Mouse (Mus musculus) hindbrain, embryonic 12.5 days (tissue): ENCODE data around the gene 9330182L06Rik. TPM values are rescaled to one million over a fixed set of nuclear protein-coding genes. Genes with fewer than 3 reads are reported as not detected.

Experiments
- ATAC-seq: fragments of 200-750 bp; cut with Nextera tagmentation; 2 replicates; pipeline ENCODE4 v1.8.0; 2017; ENCODE audit warnings: moderate TSS enrichment; ENCODE audit not compliant: low FRiP score
- H3K27ac ChIP-seq: fragments of 300-500 bp; sonication (generic); 2 replicates; pipeline ENCODE4 v1.5.1; 2016; ENCODE audit warnings: mild to moderate bottlenecking
- H3K27me3 ChIP-seq: fragments of 300-500 bp; sonication (generic); 2 replicates; pipeline ENCODE4 v1.6.1; 2016; ENCODE audit warnings: mild to moderate bottlenecking
- H3K36me3 ChIP-seq: fragments of 300-500 bp; sonication (generic); 2 replicates; pipeline ENCODE4 v1.6.1; 2016; ENCODE audit warnings: mild to moderate bottlenecking
- H3K4me1 ChIP-seq: fragments of 300-500 bp; sonication (generic); 2 replicates; pipeline ENCODE4 v1.6.1; 2016
- H3K4me2 ChIP-seq: fragments of 300-500 bp; sonication (generic); replicated peaks from 2 replicates; pipeline ENCODE4 v1.6.1; 2016; ENCODE audit warnings: mild to moderate bottlenecking
- H3K4me3 ChIP-seq: fragments of 300-500 bp; sonication (generic); 2 replicates; pipeline ENCODE4 v1.5.1; 2016; ENCODE audit warnings: mild to moderate bottlenecking
- H3K9ac ChIP-seq: fragments of 300-500 bp; sonication (generic); 2 replicates; pipeline ENCODE4 v1.6.1; 2016; ENCODE audit warnings: mild to moderate bottlenecking, moderate library complexity
- H3K9me3 ChIP-seq: fragments of 300-500 bp; sonication (generic); replicated peaks from 2 replicates; pipeline ENCODE4 v1.6.1; 2016; ENCODE audit warnings: mild to moderate bottlenecking
- WGBS: fragments of 180-500 bp; shearing (Covaris S2); methylation state at CpG from one replicate; pipeline ENCODE4 v1.1.7; 2016; 5-methylcytosine and 5-hydroxymethylcytosine counted together
- polyA plus RNA-seq: library from polyadenylated mRNA; unstranded; fragments of >200 nt; fragmentation: Nextera tagmentation; extraction: Ambion mirVana; gene quantifications from 2 replicates; pipeline ENCODE4 v1.2.1, GENCODE M21; 2016

The 9330182L06Rik gene
- polyA plus RNA-seq, 1 experiment from 2014 or later = 12.4 TPM

DNA sequence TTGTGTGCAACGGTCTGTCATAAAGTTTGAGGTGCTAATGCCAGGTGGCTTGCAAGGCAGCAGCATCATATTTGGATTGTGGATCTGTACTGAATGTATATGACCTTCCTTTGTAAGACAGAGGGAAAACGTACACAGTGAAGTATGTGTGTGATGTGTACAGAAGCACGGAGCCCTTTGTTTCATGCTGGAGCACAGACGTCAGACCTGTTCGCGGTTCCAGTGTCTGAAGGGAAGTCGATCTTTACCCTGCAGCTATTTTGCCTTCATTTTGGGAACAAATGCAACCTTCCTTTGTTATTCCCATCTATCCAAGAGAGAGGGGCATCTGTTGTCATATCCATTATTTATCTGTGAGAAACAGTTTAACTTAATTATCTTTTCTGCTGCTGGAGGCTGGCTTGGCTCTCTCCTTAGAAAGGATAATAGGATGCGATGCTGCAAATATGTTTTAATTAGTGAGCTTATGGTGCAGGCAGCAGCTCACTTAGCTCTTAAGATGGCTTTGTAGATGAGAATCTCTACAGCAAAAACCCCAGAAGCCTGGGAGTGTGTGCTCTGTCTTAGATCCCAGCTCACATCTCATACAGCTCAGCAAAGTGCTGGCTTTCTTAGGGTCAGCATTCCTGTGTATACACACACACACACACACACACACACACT is 73.7 kb downstream of the 9330182L06Rik start:
- Histone ChIP-seq H3K27ac (peak overlapping the region; percentile 91), H3K4me2 (peak overlapping the region; percentile 12; the same call in 1 of the 2 replicates), H3K4me3 (no peak overlapping the region), H3K9ac (0 out of 2 replicates have a peak overlapping the region, but pooled peaks have one; percentile 3), H3K9me3 (no peaks in the 10 kb centered on the region), H3K4me1 (peaks cover 15% of the 10 kb centered on the region), H3K36me3 (no peaks in the 10 kb centered on the region), H3K27me3 (no peaks in the 10 kb centered on the region)
- WGBS = 55% methylated on average over 8 of the region's 8 CpGs
- ATAC-seq = peak; percentile 86

DNA sequence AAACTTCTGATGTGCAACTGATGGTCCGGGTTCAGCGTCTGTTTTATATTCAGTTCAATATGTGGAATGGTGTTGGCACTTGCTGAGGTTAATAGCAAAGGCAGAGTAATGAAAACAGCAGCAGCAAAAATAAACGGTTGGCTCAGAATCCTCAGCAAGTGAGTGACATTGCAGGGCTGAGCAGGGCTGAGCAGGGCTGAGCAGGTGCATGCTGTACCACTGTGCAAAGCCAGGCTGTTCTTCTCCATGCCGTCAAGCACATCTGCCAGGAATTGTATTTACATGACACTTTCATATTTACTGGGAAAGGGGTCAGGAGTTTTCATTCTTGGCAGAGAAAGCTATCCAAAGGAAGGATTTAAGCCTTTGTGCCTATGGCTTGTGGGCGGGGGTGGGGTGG is 78.7 kb downstream of the 9330182L06Rik start:
- no peak overlapping the region for H3K9ac ChIP-seq
- H3K27ac ChIP-seq = peak overlapping the region; percentile 71
- no peak overlapping the region for H3K4me2 ChIP-seq
- no peak overlapping the region for H3K4me3 ChIP-seq
- H3K27me3 ChIP-seq = no peaks in the 10 kb centered on the region
- peak; percentile 69 for ATAC-seq
- 56% methylated on average over 5 of the region's 5 CpGs for WGBS
- no peaks in the 10 kb centered on the region for H3K9me3 ChIP-seq
- H3K4me1 ChIP-seq = peaks cover 16% of the 10 kb centered on the region
- H3K36me3 ChIP-seq = no peaks in the 10 kb centered on the region

GRCm38 (mm10) chr5:9345038-9345617 is 79.2 kb downstream of the 9330182L06Rik start:
- H3K9me3 ChIP-seq = no peaks in the 10 kb centered on the region
- no peak overlapping the region for H3K4me2 ChIP-seq
- WGBS = 68% methylated on average over 10 of the region's 10 CpGs
- no peaks in the 10 kb centered on the region for H3K27me3 ChIP-seq
- H3K4me1 ChIP-seq = peaks cover 13% of the 10 kb centered on the region
- ATAC-seq = peak; percentile 58
- H3K4me3 ChIP-seq = no peak overlapping the region
- H3K36me3 ChIP-seq = no peaks in the 10 kb centered on the region
- peak overlapping the region; percentile 71 for H3K27ac ChIP-seq
- no peak overlapping the region for H3K9ac ChIP-seq

GRCm38 (mm10) chr5:9345625-9346024 is 79.7 kb downstream of the 9330182L06Rik start:
- Histone ChIP-seq H3K27me3 (no peaks in the 10 kb centered on the region), H3K36me3 (no peaks in the 10 kb centered on the region), H3K4me2 (no peak overlapping the region), H3K4me1 (peaks cover 13% of the 10 kb centered on the region), H3K9me3 (no peaks in the 10 kb centered on the region), H3K9ac (no peak overlapping the region), H3K4me3 (no peak overlapping the region), H3K27ac (peak overlapping the region; percentile 71)
- WGBS = 93% methylated on average over 3 of the region's 3 CpGs
- no peak for ATAC-seq

DNA sequence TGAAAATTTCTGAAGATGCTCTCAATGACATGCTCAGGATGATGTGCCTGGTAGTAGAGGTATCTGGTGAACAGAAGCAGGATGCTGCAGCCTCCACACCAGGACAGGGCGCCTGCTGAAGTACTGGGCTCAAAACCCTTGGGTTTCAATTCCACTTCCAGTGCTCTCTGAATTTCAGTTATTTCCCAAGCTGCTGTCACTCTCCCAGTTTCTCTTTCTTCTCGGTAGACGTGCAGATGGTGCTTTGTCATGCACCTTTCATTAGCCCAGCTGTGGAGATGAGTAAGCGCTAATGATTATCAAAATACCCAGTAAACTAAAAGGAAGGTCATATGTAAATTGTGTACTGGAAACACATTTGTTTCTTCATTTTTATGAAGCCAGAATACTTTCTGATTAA is 80.6 kb downstream of the 9330182L06Rik start:
- Histone ChIP-seq H3K9me3 (no peaks in the 10 kb centered on the region), H3K9ac (no peak overlapping the region), H3K4me1 (peaks cover 13% of the 10 kb centered on the region), H3K27ac (0 out of 2 replicates have a peak overlapping the region, but pooled peaks have one; percentile 25), H3K4me3 (no peak overlapping the region), H3K4me2 (no peak overlapping the region), H3K36me3 (no peaks in the 10 kb centered on the region), H3K27me3 (no peaks in the 10 kb centered on the region)
- ATAC-seq = no peak
- 61% methylated on average over 4 of the region's 4 CpGs for WGBS

- 89% methylated on average over 5 of the region's 5 CpGs for WGBS
- H3K9me3 ChIP-seq = no peaks in the 10 kb centered on the region
- H3K27ac ChIP-seq = no peak overlapping the region
- H3K4me2 ChIP-seq = no peak overlapping the region
- no peak overlapping the region for H3K9ac ChIP-seq
- no peaks in the 10 kb centered on the region for H3K36me3 ChIP-seq
- H3K4me1 ChIP-seq = 0 out of 2 replicates have a peak, but pooled peaks cover 2% of the 10 kb centered on the region
- no peak overlapping the region for H3K4me3 ChIP-seq
- ATAC-seq = no peak
- H3K27me3 ChIP-seq = no peaks in the 10 kb centered on the region
These were observed 86.2 kb downstream of the 9330182L06Rik start for GRCm38 (mm10) chr5:9352163-9352562.

DNA sequence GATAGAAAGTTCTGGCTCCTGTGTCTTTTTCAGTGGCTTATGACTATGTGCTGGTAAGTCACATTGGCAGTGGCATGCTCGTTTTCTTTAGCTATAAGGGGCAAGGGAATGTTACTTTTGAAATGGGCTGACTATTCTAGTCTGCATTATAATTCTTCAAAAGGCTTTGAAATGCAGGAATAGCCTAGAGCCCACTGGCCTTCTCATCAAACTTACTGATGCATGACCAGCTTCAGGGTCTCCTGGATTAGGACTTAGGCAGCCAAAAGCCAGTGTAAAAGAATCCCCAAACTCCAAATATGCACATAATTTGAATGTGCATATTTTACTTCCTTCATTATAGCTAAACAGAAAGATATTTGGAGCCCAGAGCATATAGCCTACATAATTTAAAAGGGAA is 86.7 kb downstream of the 9330182L06Rik start:
- Histone ChIP-seq H3K4me3 (no peak overlapping the region), H3K4me2 (no peak overlapping the region), H3K27me3 (no peaks in the 10 kb centered on the region), H3K36me3 (no peaks in the 10 kb centered on the region), H3K9me3 (no peaks in the 10 kb centered on the region), H3K4me1 (0 out of 2 replicates have a peak, but pooled peaks cover 2% of the 10 kb centered on the region), H3K9ac (no peak overlapping the region), H3K27ac (no peak overlapping the region)
- WGBS = 37% methylated on average over 1 of the region's 1 CpGs
- ATAC-seq = no peak

DNA sequence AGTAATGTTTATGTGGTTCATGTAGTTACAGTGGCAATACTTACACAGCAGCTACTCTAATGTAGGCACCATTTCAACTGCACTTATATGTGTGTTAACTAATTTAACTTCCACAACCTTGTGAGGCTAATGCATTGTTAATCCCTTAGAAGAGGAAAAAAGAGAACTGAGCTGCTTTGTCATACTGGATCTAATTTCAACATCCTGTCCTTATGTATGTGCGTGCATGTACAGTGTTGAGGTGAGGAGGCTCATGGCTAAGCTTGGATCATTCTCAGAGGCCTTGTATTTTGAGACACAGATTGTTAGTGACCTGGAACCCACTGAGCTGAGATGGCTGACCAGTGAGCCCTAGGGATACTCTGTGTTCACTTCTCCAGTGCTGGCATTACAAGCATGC is 88.3 kb downstream of the 9330182L06Rik start:
- H3K9ac ChIP-seq = no peak overlapping the region
- ATAC-seq = no peak
- H3K4me2 ChIP-seq = no peak overlapping the region

DNA sequence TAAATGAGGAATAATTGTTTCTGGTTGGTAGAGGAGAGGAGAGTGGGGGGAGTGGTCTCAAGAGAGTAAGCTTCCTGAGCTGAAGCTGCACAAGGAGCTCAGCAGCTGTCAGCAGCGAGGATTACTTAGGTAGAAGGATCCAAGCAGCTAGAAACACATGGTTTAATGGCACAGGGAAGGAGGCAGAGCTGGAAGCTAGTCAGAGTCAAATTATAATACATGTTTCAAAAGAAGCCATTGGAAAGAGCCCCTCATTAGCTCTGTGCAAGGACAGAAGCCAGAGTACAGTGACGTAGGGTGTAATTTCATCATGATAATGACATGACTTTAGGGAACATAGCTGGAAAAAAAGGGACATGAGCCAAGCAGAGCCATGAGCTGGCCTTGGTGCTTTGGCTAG is 92.2 kb downstream of the 9330182L06Rik start:
- Histone ChIP-seq H3K4me3 (no peak overlapping the region), H3K4me2 (no peak overlapping the region), H3K9ac (no peak overlapping the region), H3K4me1 (peaks cover 7% of the 10 kb centered on the region), H3K9me3 (no peaks in the 10 kb centered on the region), H3K27ac (peak overlapping the region; percentile 69), H3K36me3 (no peaks in the 10 kb centered on the region), H3K27me3 (no peaks in the 10 kb centered on the region)
- WGBS = 42% methylated on average over 2 of the region's 2 CpGs
- peak; percentile 62 for ATAC-seq

More for the DNA sequence above, 88.3 kb downstream of the 9330182L06Rik start:
- Histone ChIP-seq H3K9me3 (no peaks in the 10 kb centered on the region), H3K36me3 (no peaks in the 10 kb centered on the region), H3K27ac (no peak overlapping the region), H3K4me1 (peaks cover 9% of the 10 kb centered on the region), H3K4me3 (no peak overlapping the region), H3K27me3 (no peaks in the 10 kb centered on the region)
- 97% methylated on average over 1 of the region's 1 CpGs for WGBS

- Histone ChIP-seq H3K4me2 (no peak overlapping the region), H3K9me3 (no peaks in the 10 kb centered on the region), H3K27ac (no peak overlapping the region), H3K27me3 (no peaks in the 10 kb centered on the region), H3K4me1 (peaks cover 7% of the 10 kb centered on the region), H3K36me3 (no peaks in the 10 kb centered on the region), H3K4me3 (no peak overlapping the region), H3K9ac (no peak overlapping the region)
- 87% methylated on average over 7 of the region's 7 CpGs for whole genome bisulfite sequencing
- no peak for ATAC-seq
These were observed 96.2 kb downstream of the 9330182L06Rik start for GRCm38 (mm10) chr5:9361982-9362661.

- Histone ChIP-seq H3K27ac (no peak overlapping the region), H3K9ac (no peak overlapping the region), H3K4me2 (no peak overlapping the region), H3K4me3 (no peak overlapping the region), H3K9me3 (no peaks in the 10 kb centered on the region), H3K4me1 (no peaks in the 10 kb centered on the region), H3K36me3 (no peaks in the 10 kb centered on the region), H3K27me3 (no peaks in the 10 kb centered on the region)
- ATAC-seq = no peak
- 71% methylated on average over 1 of the region's 1 CpGs for WGBS
These were observed 99.0 kb downstream of the 9330182L06Rik start for GRCm38 (mm10) chr5:9364937-9365336.

DNA sequence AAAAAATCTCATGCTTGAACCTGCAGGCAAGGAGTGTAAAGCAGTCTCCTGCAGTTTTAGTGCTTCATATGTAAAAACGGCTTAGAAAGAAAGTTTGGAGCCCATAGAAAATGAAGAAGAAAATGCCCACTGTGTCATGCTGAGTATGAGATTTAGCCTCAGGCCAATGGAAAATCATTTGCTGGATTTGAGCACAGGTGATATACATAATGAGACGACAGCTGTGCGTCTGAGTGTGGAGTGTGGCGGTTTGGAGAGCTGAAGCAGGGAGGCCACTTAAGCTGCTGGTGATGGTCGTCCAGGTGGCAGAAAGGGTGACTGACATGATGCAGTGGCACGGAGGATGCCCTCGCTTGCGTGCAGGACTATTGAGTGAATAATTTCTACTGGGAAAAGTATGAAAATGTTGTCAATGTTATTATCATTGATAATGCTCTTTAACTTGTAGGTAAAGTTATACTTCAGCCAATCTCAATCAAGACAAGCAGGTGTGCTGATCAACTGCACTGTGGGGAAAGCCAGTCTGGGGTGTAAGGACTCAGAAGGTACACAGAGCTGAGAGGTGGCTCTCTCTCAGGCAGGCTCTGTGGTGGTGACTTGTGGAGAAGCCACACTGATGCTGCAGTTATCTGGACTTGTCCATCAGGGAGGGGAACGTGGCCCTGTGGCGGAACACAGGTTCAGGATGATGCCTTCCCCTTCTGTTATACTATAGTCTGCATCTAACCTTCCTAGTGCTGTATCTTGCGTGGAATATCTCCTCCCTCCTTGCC is 102.2 kb downstream of the 9330182L06Rik start:
- 67% methylated on average over 11 of the region's 11 CpGs for WGBS
- Histone ChIP-seq H3K9ac (no peak overlapping the region), H3K27me3 (no peaks in the 10 kb centered on the region), H3K36me3 (no peaks in the 10 kb centered on the region), H3K4me1 (no peaks in the 10 kb centered on the region), H3K9me3 (no peaks in the 10 kb centered on the region), H3K27ac (no peak overlapping the region), H3K4me2 (no peak overlapping the region), H3K4me3 (no peak overlapping the region)
- no peak for ATAC-seq
